Mouse (Mus musculus) lung, adult 2 months (tissue): ENCODE results near the gene Polr2i.

Source experiments
- CTCF ChIP-seq: fragments of 200-500 bp; IDR thresholded peaks from 2 replicates; pipeline ENCODE4 v1.5.1; 2011; ENCODE audit warnings: mild to moderate bottlenecking, low read length, control low read depth; ENCODE audit not compliant: insufficient read depth
- POLR2A ChIP-seq: fragments of 200-500 bp; IDR thresholded peaks from 2 replicates; pipeline ENCODE4 v1.6.1; 2011; ENCODE audit warnings: low read depth, mild to moderate bottlenecking, control low read depth, low read length, borderline replicate concordance; ENCODE audit errors: extremely low read depth

- TF ChIP-seq CTCF (no peak), POLR2A (no peak)
Measured at GRCm38 (mm10) chr7:30235625-30236024, 3.9 kb downstream of the Polr2i start, which contains the start of gene Ovol3.
